Mouse (Mus musculus): Measurements from ENCODE around the gene Tmx2. TPM values are rescaled to one million over a fixed set of nuclear protein-coding genes. Genes with fewer than 3 reads are reported as not detected.

The Tmx2 gene
- polyA plus RNA-seq, 1 experiment from 2014 or later, result 226 TPM

DNA sequence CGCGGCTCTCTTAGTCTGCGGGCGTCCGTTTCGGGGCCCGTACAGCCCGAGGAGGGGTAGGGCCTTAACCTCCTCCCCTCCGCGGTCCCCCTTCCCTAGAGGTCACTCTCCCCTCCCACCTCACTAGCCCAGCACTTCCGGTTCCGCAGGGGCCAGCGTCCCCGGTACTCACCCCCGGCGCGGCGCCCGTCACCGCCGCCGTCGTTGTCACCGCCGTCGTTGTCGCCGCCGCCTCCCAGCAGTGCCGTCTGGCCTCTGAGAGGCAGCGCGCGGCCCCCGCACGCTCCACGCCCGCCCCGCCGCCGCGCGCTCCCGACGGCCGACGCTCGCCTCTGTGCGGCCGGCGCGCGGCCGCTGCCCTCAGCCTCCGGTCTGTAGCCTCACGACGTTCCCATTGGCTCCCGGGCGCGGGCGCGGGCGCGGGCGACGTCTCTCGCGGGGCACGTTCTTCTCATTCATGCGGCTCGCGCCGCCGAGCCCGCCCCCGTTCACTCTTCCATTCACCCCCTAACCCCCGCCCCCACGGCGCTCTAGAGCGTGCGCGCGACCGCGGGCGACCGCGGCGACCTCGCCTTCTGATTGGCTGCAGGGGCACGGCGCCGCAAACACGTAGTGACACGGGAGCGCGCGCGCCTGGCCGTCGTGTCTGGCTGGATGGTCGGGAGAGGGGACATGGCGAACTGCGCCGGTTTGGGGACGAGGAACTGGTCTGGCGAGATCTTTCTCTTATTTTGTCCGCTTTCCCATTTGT lies 36.0 kb upstream of the Tmx2 start, which contains the start of gene Zdhhc5:
TSS of gene Zdhhc5 (minus strand) at position 370 of the 751 bp plus-strand sequence.
- under 1% methylated on average over 104 of the region's 107 CpGs for WGBS
- Histone ChIP-seq H3K9ac (replicated peaks) (peak within 1 kb of the TSS; percentile 97), H3K36me3 (peaks cover 9% of the 10 kb centered on the region), H3K4me3 (replicated peaks) (peak within 1 kb of the TSS; percentile 96), H3K4me1 (replicated peaks) (peaks cover 27% of the 10 kb centered on the region), H3K9me3 (no peaks in the 10 kb centered on the region), H3K27ac (peak within 1 kb of the TSS; percentile 97), H3K4me2 (replicated peaks) (peak within 1 kb of the TSS; percentile 74), H3K27me3 (no peaks in the 10 kb centered on the region)
- peak; percentile 97 for ATAC-seq

DNA sequence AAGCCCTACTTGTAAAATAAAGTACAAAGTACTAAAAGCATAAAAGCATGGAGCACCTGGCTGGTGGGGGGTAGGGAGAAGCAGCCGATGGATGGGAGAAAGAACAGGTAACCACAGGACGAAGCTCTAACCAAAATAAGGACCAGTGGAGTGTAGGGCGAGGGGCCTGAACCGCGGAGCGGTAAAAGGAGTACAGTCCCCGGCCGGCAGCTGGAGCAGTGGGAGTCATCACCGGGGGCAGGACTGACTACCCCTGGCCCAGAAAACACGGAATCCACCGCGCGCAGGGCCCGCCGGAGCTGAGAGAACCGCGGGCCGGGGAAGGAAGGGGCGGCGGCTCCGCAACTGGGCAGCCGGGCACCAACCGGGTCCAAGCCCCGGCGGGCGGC lies 35.5 kb upstream of the Tmx2 start:
- Histone ChIP-seq H3K27me3 (no peaks in the 10 kb centered on the region), H3K27ac (peak overlapping the region; percentile 97), H3K9ac (replicated peaks) (peak overlapping the region; percentile 97), H3K9me3 (no peaks in the 10 kb centered on the region), H3K4me3 (replicated peaks) (peak overlapping the region; percentile 96), H3K36me3 (peaks cover 12% of the 10 kb centered on the region), H3K4me1 (replicated peaks) (peaks cover 30% of the 10 kb centered on the region), H3K4me2 (replicated peaks) (peak overlapping the region; percentile 74)
- no peak; the same call in 1 of the 2 replicates for ATAC-seq
- WGBS, result 1% methylated on average over 23 of the region's 26 CpGs

DNA sequence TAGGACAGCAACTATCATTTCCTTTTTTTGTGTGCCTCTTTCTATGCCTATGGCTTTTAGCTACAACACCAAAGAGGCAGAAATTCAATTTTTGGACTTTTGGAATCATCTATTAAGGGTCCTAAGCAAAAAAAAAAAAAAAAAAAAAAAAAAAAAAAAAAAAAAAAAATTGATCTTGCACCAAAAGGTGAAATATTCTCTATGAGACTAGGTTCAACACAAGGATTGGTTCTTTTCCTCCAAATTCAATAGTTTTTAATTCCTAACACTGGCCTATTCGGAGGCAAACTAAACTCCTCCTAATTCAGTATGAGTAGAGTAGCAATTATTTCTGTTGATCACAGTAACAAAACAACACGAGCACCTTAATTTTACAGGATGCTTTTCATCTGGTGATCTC lies 33.0 kb upstream of the Tmx2 start:
- H3K9me3 ChIP-seq, result no peaks in the 10 kb centered on the region
- H3K27me3 ChIP-seq, result no peaks in the 10 kb centered on the region
- no peak overlapping the region for H3K4me2 ChIP-seq (replicated peaks)
- WGBS, result 90% methylated on average over 2 of the region's 2 CpGs
- peaks cover 41% of the 10 kb centered on the region for H3K4me1 ChIP-seq (replicated peaks)
- H3K4me3 ChIP-seq (replicated peaks), result no peak overlapping the region
- no peak overlapping the region for H3K9ac ChIP-seq (replicated peaks)
- H3K27ac ChIP-seq, result no peak overlapping the region
- H3K36me3 ChIP-seq, result peaks cover 31% of the 10 kb centered on the region
- no peak for ATAC-seq

DNA sequence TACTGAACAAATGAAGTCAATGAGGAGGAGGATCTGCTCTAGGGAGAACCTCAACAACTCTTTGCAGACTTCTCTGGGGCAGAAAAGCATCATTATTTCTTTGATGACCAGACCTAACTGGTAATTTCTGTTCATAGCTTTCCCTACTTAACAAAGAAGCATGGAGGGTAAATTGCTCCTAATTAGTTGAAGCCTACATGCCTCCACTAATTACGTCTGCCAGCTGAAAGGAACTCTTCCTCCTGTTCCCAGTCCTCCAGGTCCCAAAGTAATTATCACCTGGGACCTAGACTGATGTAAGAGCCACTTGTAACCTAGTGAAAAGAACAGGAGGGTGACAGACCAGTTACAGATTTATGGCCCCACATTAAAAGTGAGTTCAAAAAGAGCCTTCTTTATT lies 28.6 kb upstream of the Tmx2 start:
- Histone ChIP-seq H3K4me2 (replicated peaks) (no peak overlapping the region), H3K36me3 (peaks cover 39% of the 10 kb centered on the region), H3K27me3 (no peaks in the 10 kb centered on the region), H3K4me3 (replicated peaks) (no peak overlapping the region), H3K4me1 (replicated peaks) (peaks cover 21% of the 10 kb centered on the region), H3K9me3 (no peaks in the 10 kb centered on the region), H3K9ac (replicated peaks) (no peak overlapping the region), H3K27ac (no peak overlapping the region)
- WGBS, result 79% methylated on average over 1 of the region's 1 CpGs
- ATAC-seq, result no peak

DNA sequence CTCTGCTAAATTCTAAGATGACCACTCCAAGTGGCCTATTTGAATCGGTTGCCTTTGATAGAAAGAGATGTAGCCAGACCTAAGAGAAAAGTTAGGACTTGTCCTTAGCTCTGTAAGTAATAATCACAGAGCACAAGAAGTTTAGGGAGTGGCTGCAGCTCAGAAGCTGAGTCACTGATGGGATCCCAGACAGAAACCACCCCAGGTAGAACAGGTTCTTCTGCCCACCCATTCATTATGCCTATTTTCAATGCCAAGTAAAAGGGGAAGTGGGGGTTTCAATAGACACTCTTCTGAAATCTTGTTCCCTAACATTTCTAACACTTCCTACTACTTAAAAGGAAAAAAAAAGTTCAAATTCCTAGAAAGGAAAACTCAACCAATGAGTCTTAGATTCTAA lies 26.4 kb upstream of the Tmx2 start:
- Histone ChIP-seq H3K27ac (no peak overlapping the region), H3K9ac (replicated peaks) (no peak overlapping the region), H3K36me3 (peaks cover 36% of the 10 kb centered on the region), H3K9me3 (no peaks in the 10 kb centered on the region), H3K4me1 (replicated peaks) (peaks cover 16% of the 10 kb centered on the region), H3K4me3 (replicated peaks) (no peak overlapping the region), H3K27me3 (no peaks in the 10 kb centered on the region), H3K4me2 (replicated peaks) (no peak overlapping the region)
- WGBS, result 98% methylated on average over 1 of the region's 1 CpGs
- ATAC-seq, result no peak

DNA sequence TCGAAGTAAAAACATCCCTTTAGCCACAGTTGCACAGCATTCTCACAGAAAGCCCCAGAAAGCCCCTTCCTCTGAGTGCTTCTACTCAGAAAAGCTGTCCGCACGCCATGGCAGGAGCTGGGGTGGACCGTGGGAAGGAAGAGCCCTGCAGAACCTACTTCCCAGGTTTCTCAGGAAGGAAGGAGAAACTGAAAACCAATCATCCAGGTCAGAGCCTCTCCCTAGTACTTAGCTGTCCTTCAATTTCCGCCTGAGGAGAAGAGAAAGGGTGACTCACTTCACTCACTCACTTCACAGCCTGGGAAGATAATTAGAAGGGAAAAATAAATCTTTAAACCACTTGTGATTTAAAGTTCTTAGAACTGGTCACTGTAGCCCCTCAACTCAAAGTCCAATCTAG lies 25.4 kb upstream of the Tmx2 start:
- Histone ChIP-seq H3K36me3 (peaks cover 31% of the 10 kb centered on the region), H3K4me1 (replicated peaks) (peaks cover 12% of the 10 kb centered on the region), H3K4me2 (replicated peaks) (no peak overlapping the region), H3K27me3 (no peaks in the 10 kb centered on the region), H3K9me3 (no peaks in the 10 kb centered on the region), H3K9ac (replicated peaks) (no peak overlapping the region), H3K4me3 (replicated peaks) (no peak overlapping the region), H3K27ac (no peak overlapping the region)
- no peak for ATAC-seq
- WGBS, result 80% methylated on average over 5 of the region's 5 CpGs

DNA sequence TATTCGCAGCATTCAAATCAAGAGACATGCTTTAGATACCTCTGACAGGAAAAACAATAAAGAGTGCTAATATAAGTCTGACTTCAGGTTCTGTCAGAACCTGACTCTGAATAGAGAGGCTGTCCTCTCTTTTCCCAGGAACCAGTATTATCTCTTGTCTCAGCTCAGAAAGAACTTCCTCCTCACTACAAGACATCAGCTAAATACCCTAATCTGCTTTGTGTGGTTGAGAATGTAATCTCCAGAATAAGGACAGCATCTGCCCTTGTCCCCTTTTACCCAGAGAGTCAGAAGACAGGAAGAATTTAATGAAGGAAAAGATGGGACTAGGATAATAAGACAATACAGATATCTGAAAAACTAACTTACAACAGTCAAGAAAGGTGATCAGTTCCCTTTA lies 24.6 kb upstream of the Tmx2 start:
- Histone ChIP-seq H3K27me3 (no peaks in the 10 kb centered on the region), H3K4me2 (replicated peaks) (no peak overlapping the region), H3K36me3 (peaks cover 27% of the 10 kb centered on the region), H3K9ac (replicated peaks) (no peak overlapping the region), H3K9me3 (no peaks in the 10 kb centered on the region), H3K27ac (no peak overlapping the region), H3K4me1 (replicated peaks) (peaks cover 3% of the 10 kb centered on the region), H3K4me3 (replicated peaks) (no peak overlapping the region)
- ATAC-seq, result no peak
- WGBS, result 97% methylated on average over 1 of the region's 1 CpGs

DNA sequence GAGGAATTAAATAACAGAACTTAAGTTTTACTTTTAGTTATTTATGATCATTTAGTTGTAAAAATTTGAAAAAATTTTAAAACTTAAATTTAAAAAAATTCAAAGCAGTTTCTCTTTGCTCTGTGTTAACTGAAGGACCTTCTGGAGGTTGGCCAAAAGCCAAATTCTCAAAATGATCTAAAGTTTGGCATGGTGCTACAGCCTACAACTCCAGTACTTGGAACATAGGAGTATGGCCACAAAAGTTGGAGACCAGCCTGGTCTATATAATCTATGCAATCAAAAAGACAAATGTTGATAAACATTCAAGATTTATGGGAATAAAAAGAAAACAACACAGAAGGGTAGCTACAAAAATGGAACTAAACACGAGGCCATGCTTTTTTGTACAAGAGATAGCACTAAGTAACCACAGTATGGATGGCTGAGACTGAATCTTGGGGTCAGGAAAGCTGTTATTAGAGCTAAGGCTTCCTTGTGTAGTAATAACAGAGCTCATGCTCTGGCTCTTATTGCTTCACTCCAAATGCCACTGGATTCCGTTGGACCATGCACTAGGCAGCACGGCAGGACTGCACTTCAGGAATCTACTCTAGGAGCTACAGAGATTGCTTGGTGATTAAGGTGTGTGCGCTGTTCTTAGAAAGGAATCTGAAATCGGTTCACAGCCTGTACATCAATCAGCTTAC lies 16.2 kb upstream of the Tmx2 start:
- peaks cover 62% of the 10 kb centered on the region for H3K36me3 ChIP-seq
- 94% methylated on average over 5 of the region's 5 CpGs for WGBS
- no peak overlapping the region for H3K27ac ChIP-seq
- H3K4me3 ChIP-seq (replicated peaks), result no peak overlapping the region
- H3K4me1 ChIP-seq (replicated peaks), result no peaks in the 10 kb centered on the region
- no peaks in the 10 kb centered on the region for H3K27me3 ChIP-seq
- no peak overlapping the region for H3K9ac ChIP-seq (replicated peaks)
- no peak overlapping the region for H3K4me2 ChIP-seq (replicated peaks)
- no peaks in the 10 kb centered on the region for H3K9me3 ChIP-seq
- ATAC-seq, result no peak

DNA sequence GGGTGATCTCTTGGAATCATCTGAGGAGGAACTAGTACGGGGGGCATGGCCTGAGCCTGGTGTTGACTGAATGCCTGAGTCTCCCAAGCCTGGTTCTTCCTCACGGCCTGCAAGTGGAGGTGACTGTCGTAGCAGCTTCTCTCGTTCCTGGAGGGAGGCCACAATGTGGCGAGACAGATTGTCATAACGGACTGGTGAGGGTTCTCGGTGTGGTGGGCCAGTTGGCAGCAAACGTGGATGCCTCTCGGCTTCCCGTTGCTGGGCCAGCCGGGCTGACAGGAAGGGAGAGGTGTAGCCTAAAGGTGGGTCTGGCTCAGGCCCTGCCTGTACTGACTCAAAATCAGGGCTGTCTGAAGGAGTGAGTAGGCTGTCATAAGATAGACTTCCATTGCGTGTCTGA lies 11.1 kb upstream of the Tmx2 start:
- no peak overlapping the region for H3K27ac ChIP-seq
- no peak overlapping the region for H3K4me3 ChIP-seq (replicated peaks)
- no peak overlapping the region for H3K4me2 ChIP-seq (replicated peaks)
- H3K27me3 ChIP-seq, result no peaks in the 10 kb centered on the region
- no peaks in the 10 kb centered on the region for H3K4me1 ChIP-seq (replicated peaks)
- H3K9me3 ChIP-seq, result no peaks in the 10 kb centered on the region
- no peak overlapping the region for H3K9ac ChIP-seq (replicated peaks)
- WGBS, result 91% methylated on average over 12 of the region's 12 CpGs
- peaks cover 87% of the 10 kb centered on the region for H3K36me3 ChIP-seq
- no peak for ATAC-seq

DNA sequence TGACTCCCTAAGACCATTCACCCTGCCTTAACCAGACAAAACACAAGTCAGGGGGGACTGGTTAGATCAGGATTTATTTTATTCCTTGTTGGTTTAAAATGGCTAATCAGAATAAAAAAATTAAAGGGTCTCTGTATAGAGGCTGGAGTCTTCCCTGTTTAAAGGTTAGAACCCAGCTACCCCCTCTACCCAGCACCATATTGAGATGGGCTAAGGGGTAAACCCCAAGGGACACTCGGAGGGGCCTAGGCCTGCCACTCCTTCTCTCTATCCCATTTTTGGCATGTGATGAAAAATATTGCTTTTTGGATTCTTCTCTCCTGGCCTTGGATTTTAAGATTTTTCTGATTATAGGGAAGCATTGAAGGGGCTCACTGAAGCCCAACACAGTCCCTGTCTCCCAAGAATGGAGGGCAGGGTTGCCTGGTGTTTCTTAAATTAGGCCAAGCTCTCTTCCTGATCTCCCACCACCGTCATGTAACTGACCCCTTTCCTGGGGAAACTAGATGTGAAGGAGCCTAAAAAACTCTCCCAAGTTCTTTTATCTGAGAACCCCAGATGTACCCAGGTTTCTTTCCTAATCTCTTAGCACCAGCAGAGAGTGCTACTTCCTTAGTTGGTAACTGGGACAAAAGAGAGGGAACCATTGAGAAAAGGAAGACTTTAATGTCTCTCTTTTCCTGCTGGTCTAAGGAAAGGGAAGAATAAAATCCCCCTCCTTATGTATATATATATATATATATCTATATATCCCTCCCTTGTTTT lies 9.3 kb upstream of the Tmx2 start:
- H3K4me3 ChIP-seq (replicated peaks), result no peak overlapping the region
- H3K9ac ChIP-seq (replicated peaks), result no peak overlapping the region
- ATAC-seq, result 0 out of 2 replicates have a peak, but pooled peaks have one; percentile 51
- H3K4me1 ChIP-seq (replicated peaks), result no peaks in the 10 kb centered on the region
- no peaks in the 10 kb centered on the region for H3K27me3 ChIP-seq
- no peak overlapping the region for H3K27ac ChIP-seq
- no peak overlapping the region for H3K4me2 ChIP-seq (replicated peaks)
- peaks cover 85% of the 10 kb centered on the region for H3K36me3 ChIP-seq
- 87% methylated on average over 2 of the region's 2 CpGs for WGBS
- H3K9me3 ChIP-seq, result no peaks in the 10 kb centered on the region

DNA sequence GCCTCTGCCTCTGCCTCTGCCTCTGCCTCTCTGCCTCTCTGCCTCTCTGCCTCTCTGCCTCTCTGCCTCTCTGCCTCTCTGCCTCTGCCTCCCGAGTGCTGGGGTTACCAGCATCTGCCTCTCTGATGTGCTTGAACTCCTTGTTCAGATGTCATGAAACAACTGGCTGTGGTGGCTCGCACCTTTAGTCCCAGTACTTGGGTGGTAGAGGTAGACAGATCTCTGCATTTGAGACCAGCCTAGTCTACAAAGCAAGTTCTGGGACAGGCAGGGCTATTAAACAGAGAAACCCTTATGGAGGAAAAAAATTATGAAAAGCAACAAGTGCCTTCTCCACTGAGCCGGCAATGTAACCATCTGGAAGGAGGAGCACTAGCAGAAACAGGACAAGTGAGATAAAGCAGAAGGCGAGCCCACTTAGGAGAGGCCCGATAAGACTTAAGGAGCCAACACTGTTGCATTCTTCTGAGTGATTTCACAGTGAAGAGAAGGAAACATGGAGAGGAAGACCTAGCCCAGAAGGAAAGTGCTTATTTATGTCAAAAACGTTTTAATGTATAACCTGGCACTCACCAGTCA lies 3.8 kb upstream of the Tmx2 start:
- no peak overlapping the region for H3K4me2 ChIP-seq (replicated peaks)
- no peak overlapping the region for H3K9ac ChIP-seq (replicated peaks)
- H3K27ac ChIP-seq, result no peak overlapping the region
- no peaks in the 10 kb centered on the region for H3K9me3 ChIP-seq
- peaks cover 43% of the 10 kb centered on the region for H3K36me3 ChIP-seq
- H3K4me3 ChIP-seq (replicated peaks), result no peak overlapping the region
- ATAC-seq, result no peak
- H3K4me1 ChIP-seq (replicated peaks), result peaks cover 10% of the 10 kb centered on the region
- no peaks in the 10 kb centered on the region for H3K27me3 ChIP-seq
- WGBS, result 90% methylated on average over 6 of the region's 6 CpGs

Data from midbrain, embryonic 13.5 days (tissue).